Mouse (Mus musculus): ENCODE results near the gene Ntm.

The Ntm gene

GRCm38 (mm10) chr9:29962978-29963377 lies at the start of gene Ntm:
Gene Ntm (minus strand): TSS chr9:29963141.
- DNase-seq = peak in 1 of 2 experiments; percentile 7

DNA sequence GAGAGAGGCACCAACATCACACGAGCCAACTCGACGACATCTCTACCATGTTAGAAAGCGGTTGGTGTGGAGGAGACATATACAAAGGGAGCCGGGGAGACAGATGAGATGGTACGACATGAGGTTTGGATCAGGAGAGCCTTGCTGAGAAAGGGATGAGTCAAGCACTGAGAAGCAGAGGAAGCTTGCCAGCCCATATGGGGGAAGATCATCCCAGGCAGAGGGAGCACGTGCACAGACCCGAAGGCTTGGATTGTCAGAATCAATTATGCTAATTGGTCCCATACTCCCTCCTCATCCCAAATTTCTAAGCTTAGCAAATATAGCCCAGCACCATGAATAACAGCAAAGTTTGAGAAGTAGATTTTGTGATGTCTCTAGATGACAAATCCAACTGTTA lies 42.8 kb upstream of the Ntm start:
- DNase-seq = no peak

- peak; percentile 70 to 87 for DNase-seq
Measured at GRCm38 (mm10) chr9:30003612-30004011, 40.7 kb upstream of the Ntm start.

DNA sequence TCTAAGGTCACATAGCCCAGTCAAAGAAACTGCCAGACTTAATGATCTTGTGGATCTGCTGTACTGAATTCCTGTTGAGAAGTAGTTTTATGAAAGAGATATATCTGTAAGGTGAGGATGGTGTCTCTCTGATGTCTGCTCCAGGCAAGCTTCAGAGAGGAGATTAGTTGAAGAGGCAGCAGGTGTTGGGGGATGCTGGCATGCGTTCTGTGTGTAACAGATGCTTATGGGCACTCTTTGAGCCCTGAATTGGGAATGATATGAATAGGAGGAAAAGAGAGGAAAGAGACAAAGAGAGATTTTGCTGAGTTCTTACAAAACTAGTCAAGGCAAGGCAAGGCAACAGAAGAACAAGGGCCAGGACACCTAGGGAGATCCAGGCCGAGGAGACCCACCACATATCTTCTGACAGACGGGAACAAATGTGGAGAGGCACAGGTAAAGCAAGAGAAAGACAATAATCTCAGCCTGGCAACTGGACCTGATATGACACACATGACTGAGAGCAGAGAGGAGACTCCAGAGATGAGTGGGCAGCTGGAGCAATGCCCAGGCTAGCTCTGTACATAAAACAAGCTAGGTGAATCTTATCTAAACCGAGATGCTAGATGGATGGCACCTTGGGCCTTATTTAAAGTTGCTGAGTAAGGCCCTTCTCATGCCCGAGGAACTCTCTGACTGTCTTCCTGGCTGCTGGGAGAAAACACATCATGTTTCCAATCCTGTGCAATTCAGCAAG lies 18.4 kb upstream of the Ntm start:
- DNase-seq = no peak

DNA sequence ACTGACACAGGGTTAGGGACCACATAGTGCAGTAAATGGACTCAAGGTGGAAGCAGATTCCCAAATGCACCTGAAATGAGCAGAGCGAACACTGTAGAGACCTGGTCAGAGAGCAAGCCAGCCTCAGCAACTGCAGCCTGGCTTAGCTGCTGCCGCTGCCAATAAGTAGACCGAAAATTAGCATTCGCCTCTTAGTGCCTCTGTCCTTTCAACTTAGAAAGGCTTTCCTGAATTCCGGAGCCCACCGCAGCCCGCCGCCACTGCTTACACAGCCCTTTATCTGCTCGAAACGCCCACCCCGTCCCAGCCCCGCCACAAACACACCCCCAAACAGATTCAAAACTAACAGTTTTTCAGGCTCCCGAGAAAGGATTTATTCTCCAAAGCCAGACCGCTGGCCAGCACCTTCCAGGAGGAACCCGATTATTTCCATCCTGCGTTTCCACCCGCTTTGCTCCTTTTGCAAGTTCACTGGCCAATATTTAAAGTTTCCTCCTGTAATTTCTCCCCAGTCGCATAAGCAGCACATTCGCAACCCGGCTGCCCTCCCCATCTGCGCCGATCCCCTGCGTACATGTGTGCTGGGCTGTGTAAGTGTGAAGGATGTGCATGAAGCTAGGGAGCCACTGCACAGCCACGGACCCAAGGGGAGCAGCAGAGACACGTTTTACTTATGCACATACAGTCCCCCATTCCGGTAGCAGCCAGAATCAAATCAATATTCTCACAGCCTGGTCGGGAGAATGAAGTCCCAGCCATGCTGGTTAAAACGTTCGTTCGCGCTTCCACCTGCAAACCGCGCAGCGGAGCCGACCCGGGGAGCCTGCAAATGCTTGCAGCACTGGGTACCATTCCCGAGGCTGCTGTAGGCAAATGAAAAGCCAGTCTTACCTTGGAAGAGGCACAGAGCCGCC lies 730 bp downstream of the Ntm start:
- no peak for DNase-seq

DNA sequence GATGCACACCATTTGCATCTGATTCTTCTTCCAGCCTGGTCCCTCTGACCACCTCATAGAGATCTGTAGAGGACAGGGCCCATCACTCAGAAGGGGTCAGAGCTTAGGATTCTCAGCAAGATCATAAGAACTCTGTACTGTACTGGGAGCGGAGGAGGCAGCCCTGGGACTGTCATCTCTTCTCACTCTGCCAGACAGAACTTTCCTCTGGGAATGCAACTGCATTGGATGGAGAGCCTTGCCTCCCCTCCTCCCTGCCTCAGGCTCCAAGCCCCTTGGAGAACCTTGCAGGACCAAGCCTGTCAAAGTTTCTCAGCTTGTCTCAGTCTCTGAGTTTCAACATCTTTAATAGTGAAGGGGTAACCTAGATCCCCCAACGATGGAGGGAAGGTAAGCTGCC lies 1.4 kb downstream of the Ntm start:
- no peak for DNase-seq

DNA sequence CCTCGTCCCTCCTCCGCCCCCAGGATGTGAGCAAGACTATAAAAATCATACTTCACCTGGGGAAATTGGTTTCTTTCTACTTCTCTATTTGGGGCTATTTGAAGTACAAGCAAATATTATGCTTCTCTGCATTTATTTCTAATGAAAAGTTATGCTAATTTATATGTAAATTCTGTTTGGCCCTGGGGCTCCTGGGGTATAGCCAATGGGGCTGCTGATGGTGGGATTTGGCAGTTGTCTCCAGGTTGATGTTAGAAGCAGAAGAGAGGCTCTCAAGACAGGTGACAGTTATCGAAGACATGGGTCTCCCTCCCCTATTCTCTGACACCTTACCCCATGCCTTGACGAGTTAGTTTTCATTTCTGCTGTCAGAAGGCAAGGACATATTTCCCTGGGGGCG lies 2.2 kb downstream of the Ntm start:
- no peak for DNase-seq

DNA sequence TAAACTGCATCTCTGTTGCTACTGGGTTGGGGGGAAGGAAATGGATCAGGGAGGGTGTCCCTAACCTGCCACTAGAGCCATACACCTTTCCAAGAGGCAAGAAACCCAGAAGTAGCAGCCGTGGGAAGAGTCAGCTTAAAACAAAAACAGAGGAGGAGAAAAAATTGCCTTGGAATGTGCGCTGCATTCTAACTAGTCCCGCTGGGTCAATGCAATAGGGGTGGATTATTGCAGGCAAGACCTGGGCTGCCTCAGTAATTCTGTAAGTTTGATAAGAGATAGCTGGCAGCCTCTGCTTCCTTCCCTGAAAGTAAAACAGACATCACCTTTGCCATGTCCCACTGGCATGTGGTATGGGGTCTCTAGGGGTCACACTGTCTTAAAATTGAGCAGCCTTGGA lies 2.7 kb downstream of the Ntm start:
- DNase-seq = no peak

DNA sequence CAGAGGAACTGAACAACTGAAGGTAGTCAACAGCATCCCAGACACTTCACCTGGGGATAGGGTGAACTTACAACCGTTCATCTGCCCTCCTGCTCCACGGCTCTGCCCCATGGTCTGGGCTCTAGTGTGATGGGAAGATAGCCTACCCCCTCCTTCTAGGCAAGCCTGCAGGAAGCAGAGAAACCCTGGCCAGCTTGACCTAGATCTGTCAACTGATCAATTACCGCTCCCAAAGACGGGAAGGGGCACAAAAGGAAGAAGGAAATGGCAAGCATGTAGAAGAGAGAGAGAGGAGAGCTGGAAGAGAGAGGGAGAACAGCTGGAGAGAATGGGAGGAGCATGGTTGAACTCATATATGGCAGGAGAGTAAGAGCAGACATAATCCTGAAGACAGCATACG lies 6.0 kb downstream of the Ntm start:
- no peak for DNase-seq

- DNase-seq = peak in 1 of 2 experiments; percentile 12
Measured at GRCm38 (mm10) chr9:29954031-29954430, 8.9 kb downstream of the Ntm start.

GRCm38 (mm10) chr9:29949041-29949440 lies 13.9 kb downstream of the Ntm start:
- no peak for DNase-seq

- DNase-seq = no peak
Measured at GRCm38 (mm10) chr9:29943209-29944070, 19.5 kb downstream of the Ntm start.

DNA sequence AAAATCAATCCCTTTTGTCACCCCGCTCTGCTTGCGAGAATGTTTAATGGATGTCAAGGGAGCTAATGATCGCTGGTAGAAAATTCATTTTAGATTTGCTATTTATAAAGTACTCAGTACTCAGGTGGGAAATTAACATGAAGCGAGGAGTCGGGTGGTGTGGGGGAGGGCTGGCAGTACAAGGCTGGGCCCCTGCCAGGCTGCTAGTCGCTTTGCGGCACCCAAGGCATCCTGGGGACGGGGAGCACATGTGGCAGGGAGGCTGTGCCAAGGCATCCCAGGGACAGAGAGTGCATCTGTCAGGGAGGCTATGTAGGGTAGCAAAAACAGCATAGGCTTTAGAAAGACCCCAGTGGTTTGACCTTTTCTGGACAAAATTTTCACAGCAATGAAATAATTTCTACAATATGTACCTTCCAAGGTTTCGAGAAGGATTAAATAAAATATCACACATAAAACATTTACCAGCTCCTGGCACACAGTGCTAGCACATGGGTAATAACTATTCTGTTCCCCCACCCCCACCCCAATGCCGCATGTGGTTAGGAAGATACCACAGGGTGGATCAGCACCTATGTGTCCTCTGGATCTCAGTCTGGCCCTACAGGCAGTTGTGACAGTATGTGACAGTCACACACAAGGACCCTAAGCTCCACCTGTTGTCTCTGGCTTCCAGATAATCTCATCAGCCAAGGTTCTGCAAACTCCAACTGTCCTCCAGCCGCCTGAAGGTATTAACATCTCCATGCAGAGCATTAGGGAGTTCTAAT lies 20.6 kb downstream of the Ntm start:
- DNase-seq = no peak

DNA sequence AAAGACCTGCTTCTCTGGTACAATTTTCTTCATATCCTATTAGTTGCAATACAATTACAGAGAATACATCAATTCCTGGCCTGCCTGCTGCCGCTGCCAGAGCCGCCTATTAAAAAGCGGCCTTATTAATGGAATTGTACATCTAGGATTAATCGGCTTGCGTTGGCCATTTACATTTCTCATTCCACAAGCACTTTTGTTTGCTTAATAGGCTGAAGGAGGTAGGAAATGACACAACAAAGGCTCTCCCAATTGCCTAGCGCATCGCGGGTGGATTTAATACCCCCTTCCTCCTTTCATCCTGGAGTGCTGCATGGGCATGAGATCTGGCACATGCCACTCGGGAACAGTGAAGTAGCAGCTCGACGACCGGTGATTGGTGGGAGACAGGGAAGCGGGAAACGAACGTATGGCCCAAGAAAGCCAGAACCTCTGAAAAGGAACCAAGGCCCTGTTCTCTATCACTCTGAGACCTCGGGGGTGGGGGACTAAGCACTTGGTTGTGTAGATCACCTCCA lies 23.4 kb downstream of the Ntm start:
- DNase-seq = no peak

DNA sequence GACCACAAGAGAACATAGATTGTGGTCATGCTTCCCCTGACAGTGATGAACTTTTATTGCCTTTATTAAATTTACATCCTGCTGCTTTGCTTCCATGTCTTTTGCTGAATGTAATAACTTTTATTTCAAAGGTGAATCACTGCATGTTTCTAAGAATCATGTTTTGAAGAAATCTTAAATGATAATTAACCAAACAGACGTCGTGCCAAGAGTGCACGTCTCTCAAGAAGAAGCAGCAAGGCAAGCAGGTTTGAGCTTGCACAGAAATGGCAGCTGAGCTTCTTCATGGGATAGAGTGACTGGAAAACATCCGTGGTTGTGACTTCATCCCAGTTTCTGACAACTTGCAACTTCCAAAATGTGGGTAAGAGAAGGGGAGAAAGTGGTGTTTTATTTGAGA lies 34.1 kb downstream of the Ntm start:
- DNase-seq = peak; percentile 34 to 37

GRCm38 (mm10) chr9:29925382-29925781 lies 37.6 kb downstream of the Ntm start:
- DNase-seq = no peak

DNA sequence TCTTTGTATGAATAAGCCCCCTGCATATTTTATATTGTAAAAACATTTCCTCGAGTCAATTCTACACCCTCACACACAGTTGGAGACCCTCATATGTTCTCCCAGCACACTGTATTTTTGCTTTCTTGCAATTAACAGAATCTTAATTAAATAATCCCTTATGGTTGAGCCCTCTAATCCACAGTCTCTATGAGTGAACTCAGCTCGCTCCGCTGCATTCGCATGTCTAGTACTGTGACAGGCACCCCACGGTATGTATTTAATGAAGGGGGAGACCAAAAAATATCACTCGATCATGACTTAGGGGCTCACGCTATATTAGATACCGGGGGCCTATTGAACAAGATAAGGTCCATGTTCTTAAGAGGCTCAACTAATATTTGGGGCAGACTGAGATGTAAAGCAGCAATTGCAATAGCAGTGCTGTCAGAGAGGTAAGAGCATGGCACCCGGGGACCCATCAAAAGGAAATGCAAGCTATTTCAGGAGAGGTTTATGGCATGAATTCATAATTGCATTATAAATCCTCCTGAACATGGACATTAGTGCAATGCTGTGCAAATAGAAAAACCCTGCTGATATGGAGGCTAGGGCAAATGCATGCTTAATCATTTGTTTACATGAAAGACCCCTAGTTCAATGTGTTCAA lies 64.4 kb downstream of the Ntm start:
- no peak for DNase-seq

- no peak for DNase-seq
Measured at GRCm38 (mm10) chr9:29897448-29897847, 65.5 kb downstream of the Ntm start.

GRCm38 (mm10) chr9:29892792-29893191 lies 70.1 kb downstream of the Ntm start:
- DNase-seq = no peak

DNA sequence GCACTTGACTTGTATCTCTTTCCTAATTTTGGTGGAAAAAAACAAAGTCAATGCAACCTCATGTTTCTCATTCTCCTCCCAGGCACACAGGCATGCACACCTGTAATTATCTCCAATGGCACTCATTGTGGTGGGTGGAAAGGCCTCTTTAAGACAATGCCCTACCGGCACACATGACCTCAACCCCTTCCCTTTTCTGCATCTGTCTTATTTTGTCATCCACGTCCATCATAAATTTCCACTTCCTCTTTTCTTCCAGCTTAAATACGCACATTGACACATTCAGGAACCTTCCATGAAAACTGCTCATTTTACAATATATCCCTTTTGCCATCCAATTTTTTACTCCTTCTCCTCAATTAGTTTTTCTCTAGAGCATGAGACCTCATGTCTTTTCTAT lies 74.2 kb downstream of the Ntm start:
- DNase-seq = no peak

DNA sequence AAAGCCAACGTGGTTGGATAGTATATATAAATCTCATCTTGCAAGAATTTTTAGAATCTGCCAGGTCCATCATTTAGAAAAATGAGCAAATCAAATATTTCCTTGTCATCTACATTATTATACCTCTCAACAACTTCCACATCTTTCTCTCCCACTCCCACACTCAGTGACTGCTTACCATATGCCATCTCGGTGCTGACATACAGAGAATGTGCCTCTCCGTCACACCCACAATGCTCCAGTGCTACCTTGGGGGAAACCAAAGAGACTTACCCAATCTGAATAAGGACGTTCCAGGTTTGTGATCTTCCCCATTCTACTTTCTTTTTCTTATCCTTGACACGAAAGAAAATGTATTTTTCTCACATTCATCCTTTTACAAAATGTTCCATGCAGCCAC lies 75.0 kb downstream of the Ntm start:
- no peak for DNase-seq

DNA sequence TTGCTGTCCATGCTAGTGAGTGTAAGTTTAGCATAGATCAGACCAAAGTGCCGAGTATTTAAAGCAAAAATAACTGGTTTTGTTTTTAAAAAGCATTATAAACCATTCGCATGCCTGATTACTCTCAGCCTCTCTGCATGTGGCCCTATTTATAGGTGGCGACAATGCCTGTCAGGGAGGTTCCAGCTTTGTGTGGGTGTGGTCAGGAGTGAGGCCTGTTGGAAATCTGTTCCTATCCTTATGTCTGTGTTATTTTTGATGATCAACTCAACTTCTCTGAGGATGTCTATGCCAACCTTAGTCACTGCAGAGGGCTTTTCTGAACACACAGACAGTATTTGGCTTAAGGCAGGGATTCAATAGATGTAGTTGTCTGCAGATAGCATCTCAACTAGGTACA lies 78.9 kb downstream of the Ntm start:
- no peak for DNase-seq
